Mouse (Mus musculus) liver, adult 2 months (tissue): Measurements from ENCODE around the gene 5730522E02Rik. TPM values are rescaled to one million over a fixed set of nuclear protein-coding genes. Genes with fewer than 3 reads are reported as not detected.

Experiments
- DNase-seq: peaks from one replicate; pipeline ENCODE4 v3.0.0-alpha.2; 2011; ENCODE audit warnings: low read depth, low spot score; ENCODE audit errors: extremely low read depth
- H3K27ac ChIP-seq: fragments of 200-500 bp; replicated peaks from 2 replicates; pipeline ENCODE4 v1.5.1; 2012; ENCODE audit warnings: low read depth, mild to moderate bottlenecking, control low read depth, inconsistent platforms, low read length; ENCODE audit not compliant: insufficient read depth
- H3K27me3 ChIP-seq: fragments of 200-500 bp; 2 replicates; pipeline ENCODE4 v1.6.1; 2012; ENCODE audit warnings: mild to moderate bottlenecking, moderate library complexity, low read length, inconsistent platforms; ENCODE audit not compliant: control insufficient read depth, insufficient read depth
- H3K36me3 ChIP-seq: fragments of 200-500 bp; 2 replicates; pipeline ENCODE4 v1.6.1; 2012; ENCODE audit warnings: low read length, inconsistent platforms; ENCODE audit not compliant: control insufficient read depth, insufficient read depth
- H3K4me1 ChIP-seq: fragments of 200-500 bp; 2 replicates; pipeline ENCODE4 v1.6.1; 2011; ENCODE audit warnings: low read length; ENCODE audit not compliant: control insufficient read depth, insufficient read depth
- H3K4me3 ChIP-seq: fragments of 200-500 bp; 2 replicates; pipeline ENCODE4 v1.5.1; 2011; ENCODE audit warnings: low read depth, mild to moderate bottlenecking, control low read depth, low read length, moderate library complexity; ENCODE audit not compliant: insufficient read depth
- H3K79me2 ChIP-seq: fragments of 200-500 bp; 2 replicates; pipeline ENCODE4 v1.6.1; 2012; ENCODE audit warnings: inconsistent platforms, mild to moderate bottlenecking, low read length, moderate library complexity; ENCODE audit not compliant: control insufficient read depth, insufficient read depth
- H3K9ac ChIP-seq: fragments of 200-500 bp; 2 replicates; pipeline ENCODE4 v1.6.1; 2012; ENCODE audit warnings: low read depth, mild to moderate bottlenecking, control low read depth, inconsistent platforms, low read length
- CTCF ChIP-seq: fragments of 200-500 bp; IDR thresholded peaks from 2 replicates; pipeline ENCODE4 v1.5.1; 2011; ENCODE audit warnings: low read depth, low read length, control low read depth
- POLR2A ChIP-seq: fragments of 200-500 bp; IDR thresholded peaks from 2 replicates; pipeline ENCODE4 v1.6.1; 2011; ENCODE audit warnings: low read length, control low read depth; ENCODE audit not compliant: insufficient read depth; ENCODE audit errors: extremely low read depth
- WGBS: fragments of 180-500 bp; shearing (Covaris S2); methylation state at CpG from one replicate; pipeline ENCODE4 v1.1.7; 2018; 5-methylcytosine and 5-hydroxymethylcytosine counted together
- polyA plus RNA-seq: library from polyadenylated mRNA; depleted of rRNA; stranded (reverse); fragments of >200 nt; gene quantifications from 2 replicates; pipeline ENCODE4 v1.2.3, GENCODE M21; 2012
- total RNA-seq: library from RNA; depleted of rRNA; stranded (reverse); fragments of >200 nt; gene quantifications from 2 replicates; pipeline ENCODE4 v1.2.3, GENCODE M21; 2014

The 5730522E02Rik gene
- total and polyA plus RNA-seq, 2 experiments = 0.16 to 0.83 TPM

DNA sequence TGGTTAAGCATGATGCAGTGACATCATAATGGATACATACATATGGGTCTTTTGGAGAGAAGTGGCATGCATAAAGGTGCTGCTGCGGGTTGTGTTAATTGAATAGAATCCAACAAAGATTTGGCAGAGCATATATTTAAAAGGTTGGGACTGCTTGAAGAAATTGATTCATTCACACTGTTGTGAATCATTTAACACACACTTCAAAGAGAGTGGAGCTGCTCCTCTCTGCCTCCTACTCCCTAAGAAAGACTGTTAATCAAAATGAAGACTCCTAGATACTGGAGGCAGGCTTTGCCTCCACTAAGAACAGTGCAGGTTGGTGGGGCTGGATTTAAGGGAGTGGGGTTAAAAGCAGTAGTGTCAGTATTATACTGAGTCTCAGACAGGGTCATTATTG is 218.3 kb downstream of the 5730522E02Rik start:
- no peaks in the 10 kb centered on the region for H3K79me2 ChIP-seq
- TF ChIP-seq CTCF (no peak), POLR2A (no peak)
- H3K4me3 ChIP-seq = no peak overlapping the region
- no peak overlapping the region for H3K9ac ChIP-seq
- WGBS = 95% methylated on average over 1 of the region's 1 CpGs
- H3K27me3 ChIP-seq = no peaks in the 10 kb centered on the region
- no peaks in the 10 kb centered on the region for H3K36me3 ChIP-seq
- no peaks in the 10 kb centered on the region for H3K4me1 ChIP-seq
- DNase-seq = no peak
- H3K27ac ChIP-seq = no peak overlapping the region

DNA sequence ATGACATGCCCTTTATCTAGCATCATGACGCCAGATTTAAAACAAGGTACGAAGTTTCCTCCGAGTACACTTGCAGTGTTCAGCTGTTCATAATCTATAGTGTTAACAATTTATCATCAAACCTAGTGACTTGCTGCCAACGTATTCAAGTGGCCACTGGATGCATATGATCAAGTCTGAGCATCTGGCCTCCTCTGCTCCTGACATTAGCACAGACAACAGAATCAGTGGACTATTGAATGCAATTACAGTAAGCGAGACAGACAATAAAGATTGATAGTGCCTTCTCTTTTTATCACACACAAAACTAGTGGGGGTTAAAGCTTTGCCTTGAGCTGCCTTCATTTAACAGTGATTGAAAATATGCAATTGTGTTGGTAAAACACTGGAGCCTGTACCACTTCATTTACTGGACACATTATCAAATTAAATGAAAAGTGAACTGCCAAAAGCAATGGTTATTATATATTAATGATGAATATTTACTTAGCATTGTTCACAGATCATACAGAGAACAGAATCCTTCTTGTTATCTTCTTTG is 231.8 kb downstream of the 5730522E02Rik start:
- H3K27ac ChIP-seq = no peak overlapping the region
- no peaks in the 10 kb centered on the region for H3K36me3 ChIP-seq
- no peaks in the 10 kb centered on the region for H3K27me3 ChIP-seq
- 83% methylated on average over 5 of the region's 5 CpGs for WGBS
- no peaks in the 10 kb centered on the region for H3K4me1 ChIP-seq
- no peak overlapping the region for H3K4me3 ChIP-seq
- H3K79me2 ChIP-seq = no peaks in the 10 kb centered on the region
- H3K9ac ChIP-seq = no peak overlapping the region
- no peak for DNase-seq
- TF ChIP-seq CTCF (no peak), POLR2A (no peak)

DNA sequence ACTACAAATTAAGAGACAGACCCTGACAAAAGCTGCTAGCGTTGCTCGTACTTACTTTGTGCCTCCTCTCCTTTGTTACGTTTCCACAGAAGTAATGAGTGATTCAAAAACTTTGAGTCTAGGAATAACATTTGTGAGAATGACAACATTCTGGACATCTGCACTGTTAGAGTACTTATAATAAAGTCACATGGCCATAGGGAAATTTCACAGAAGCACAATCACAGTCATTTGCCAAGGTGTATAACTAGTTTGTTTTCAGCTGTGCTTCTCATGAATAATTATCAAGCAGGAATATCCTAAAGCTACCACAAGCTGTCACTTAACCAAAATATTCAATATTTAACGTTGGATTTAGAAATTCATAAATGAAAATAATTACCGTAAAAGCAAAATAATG is 269.1 kb downstream of the 5730522E02Rik start:
- Histone ChIP-seq H3K36me3 (no peaks in the 10 kb centered on the region), H3K4me1 (no peaks in the 10 kb centered on the region), H3K9ac (no peak overlapping the region), H3K27ac (no peak overlapping the region), H3K27me3 (no peaks in the 10 kb centered on the region), H3K4me3 (no peak overlapping the region), H3K79me2 (no peaks in the 10 kb centered on the region)
- TF ChIP-seq CTCF (no peak), POLR2A (no peak)
- WGBS = 86% methylated on average over 5 of the region's 5 CpGs
- no peak for DNase-seq

DNA sequence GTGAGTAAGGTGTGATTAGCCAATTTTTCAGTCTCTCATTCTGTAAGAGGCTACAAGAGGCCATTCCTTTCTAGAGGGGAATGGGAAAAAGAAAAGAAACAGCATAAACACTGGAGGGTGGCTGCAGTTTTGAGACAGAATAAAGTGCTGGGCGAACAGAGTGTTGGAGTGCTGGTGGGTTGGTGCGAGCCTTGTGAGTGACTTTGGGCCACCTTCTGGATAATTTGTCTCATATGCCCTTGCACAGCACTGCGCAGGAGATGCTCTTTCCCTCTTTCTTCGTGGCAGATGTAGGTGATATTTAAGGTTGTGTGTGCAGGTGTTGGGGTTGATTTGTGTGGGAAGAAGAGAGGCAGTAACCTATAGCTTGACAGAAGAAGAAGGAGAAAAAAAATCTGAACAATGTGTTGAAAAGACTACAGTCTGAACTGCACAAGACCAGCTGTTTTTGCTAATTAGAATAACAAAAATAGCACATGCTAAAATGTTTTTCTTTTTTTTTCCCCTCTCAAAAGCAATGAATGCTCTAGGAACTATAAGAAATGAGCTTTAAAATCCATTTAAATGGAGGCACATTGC is 269.8 kb downstream of the 5730522E02Rik start:
- H3K4me3 ChIP-seq = no peak overlapping the region
- H3K4me1 ChIP-seq = no peaks in the 10 kb centered on the region
- no peak overlapping the region for H3K27ac ChIP-seq
- TF ChIP-seq CTCF = no peak
- TF ChIP-seq POLR2A = no peak
- H3K79me2 ChIP-seq = no peaks in the 10 kb centered on the region
- no peak for DNase-seq
- no peaks in the 10 kb centered on the region for H3K36me3 ChIP-seq
- H3K9ac ChIP-seq = no peak overlapping the region
- H3K27me3 ChIP-seq = no peaks in the 10 kb centered on the region
- whole genome bisulfite sequencing = 87% methylated on average over 4 of the region's 4 CpGs

DNA sequence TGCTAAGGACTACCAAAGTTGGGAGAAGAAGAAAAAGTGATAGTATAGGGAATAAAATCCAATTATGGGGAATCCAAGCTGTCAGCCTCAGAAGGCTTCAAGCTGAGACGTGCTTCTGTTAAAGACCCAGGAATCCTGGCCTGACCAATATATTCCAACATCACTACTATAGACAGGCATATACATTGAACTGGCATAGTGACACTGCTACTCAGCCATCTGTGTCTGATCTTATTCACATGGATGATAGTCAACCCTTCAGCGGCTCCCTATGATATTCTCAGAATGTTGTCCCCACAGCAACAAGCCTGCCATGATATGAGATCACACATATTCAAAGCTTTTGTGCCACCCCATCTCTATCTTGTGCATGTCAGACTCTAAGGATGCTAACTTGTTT is 284.3 kb downstream of the 5730522E02Rik start:
- Histone ChIP-seq H3K79me2 (no peaks in the 10 kb centered on the region), H3K4me1 (no peaks in the 10 kb centered on the region), H3K27ac (no peak overlapping the region), H3K36me3 (no peaks in the 10 kb centered on the region), H3K9ac (no peak overlapping the region), H3K27me3 (no peaks in the 10 kb centered on the region), H3K4me3 (no peak overlapping the region)
- no peak for DNase-seq
- TF ChIP-seq POLR2A (no peak), CTCF (no peak)
- 77% methylated on average over 2 of the region's 2 CpGs for whole genome bisulfite sequencing

DNA sequence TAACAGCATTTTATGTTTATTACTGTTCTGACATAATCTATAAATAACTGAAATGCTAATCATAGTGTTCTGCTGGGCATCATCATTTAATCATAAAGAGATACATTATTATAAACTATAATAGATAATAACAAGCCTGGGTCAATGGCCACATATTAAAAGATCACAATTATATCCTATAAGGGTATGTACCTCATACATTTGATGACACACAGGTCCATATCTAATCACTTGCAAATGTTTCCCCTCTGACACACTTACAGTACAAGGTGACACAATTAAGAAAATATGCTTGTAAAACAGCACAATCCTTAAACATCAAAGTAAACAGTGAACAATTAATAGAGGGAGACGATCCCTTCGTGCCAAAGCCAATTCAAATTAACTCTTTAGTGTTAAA is 308.2 kb downstream of the 5730522E02Rik start:
- TF ChIP-seq POLR2A = no peak
- no peak for TF ChIP-seq CTCF
- Histone ChIP-seq H3K4me1 (no peaks in the 10 kb centered on the region), H3K27me3 (no peaks in the 10 kb centered on the region), H3K9ac (no peak overlapping the region), H3K79me2 (no peaks in the 10 kb centered on the region), H3K4me3 (no peak overlapping the region), H3K36me3 (no peaks in the 10 kb centered on the region), H3K27ac (no peak overlapping the region)
- no peak for DNase-seq
- WGBS = 69% methylated on average over 2 of the region's 2 CpGs
